In genomic region chr6:91111141-91111953, GRCm38 (mm10) we compare ENCODE assay signal across 11 mouse cellular contexts. TPM values are rescaled to one million over a fixed set of nuclear protein-coding genes. Genes with fewer than 3 reads are reported as not detected.
DNase-seq lines count a peak whose midpoint lies in the region; ATAC-seq and TF ChIP-seq lines count a peak whose summit lies in the region.
"Had no signal": no experiment of that assay in that cellular context is flagged by ENCODE, and none has a peak within 500 bp of the region (broad histone marks: within the 10 kb centered on the region; RNA-seq: fewer than 3 reads in every experiment).

No protein-coding gene starts in this region.

- H3K27ac ChIP-seq in thymus, adult 2 months (ENCODE audit: control insufficient read depth, insufficient read depth, low read length), result peak overlapping the region; percentile 96
- H3K27ac ChIP-seq in bone marrow, adult 2 months (ENCODE audit: control insufficient read depth, insufficient read depth, low read depth, low read length, poor library complexity), result peak overlapping the region; percentile 87
- H3K27ac ChIP-seq: forebrain, embryonic 13.5 days had no signal

- H3K36me3 ChIP-seq in thymus, adult 2 months (ENCODE audit: control insufficient read depth, insufficient read depth, low read length), result no peaks in the 10 kb centered on the region

- TF ChIP-seq CTCF in thymus, adult 2 months (IDR thresholded peaks at IDR 0.05; ENCODE audit: borderline replicate concordance, control insufficient read depth, extremely low read depth, insufficient read depth, low read length, poor library complexity), result no peak
- no peak for TF ChIP-seq CTCF in bone marrow, adult 2 months (IDR thresholded peaks at IDR 0.05; ENCODE audit: control insufficient read depth, insufficient read depth, low read length)

- 19% methylated on average over 10 of the region's 10 CpGs for WGBS in thymus, adult 2 months
- WGBS in bone marrow, adult 2 months, result 26% methylated on average over 10 of the region's 10 CpGs

- H3K4me1 ChIP-seq in thymus, adult 2 months (replicated peaks; ENCODE audit: control insufficient read depth, insufficient read depth, low read length), result peaks cover 42% of the 10 kb centered on the region
- peaks cover 16% of the 10 kb centered on the region; the same call in 1 of the 2 replicates for H3K4me1 ChIP-seq in bone marrow, adult 2 months (ENCODE audit: control insufficient read depth, insufficient read depth, low read length)

- ATAC-seq in megakaryocyte, adult 5-6 weeks (ENCODE audit: poor library complexity, severe bottlenecking), result peak; percentile 59
- ATAC-seq: forebrain, embryonic 13.5 days had no signal

- TF ChIP-seq POLR2A in thymus, adult 2 months (IDR thresholded peaks at IDR 0.05; ENCODE audit: control insufficient read depth, extremely low read depth, insufficient read depth, low read length, poor library complexity), result no peak
- no peak for TF ChIP-seq POLR2A in bone marrow, adult 2 months (IDR thresholded peaks at IDR 0.05; ENCODE audit: borderline replicate concordance, control insufficient read depth, low read depth, low read length)

- H3K4me3 ChIP-seq in thymus, adult 2 months (ENCODE audit: control insufficient read depth, insufficient read depth, low read length), result peak overlapping the region; percentile 10
- peak overlapping the region; percentile 42 for H3K4me3 ChIP-seq in bone marrow, adult 2 months (replicated peaks; ENCODE audit: control insufficient read depth, low read depth, low read length)
- H3K4me3 ChIP-seq: forebrain, embryonic 13.5 days had no signal

- no peaks in the 10 kb centered on the region for H3K27me3 ChIP-seq in thymus, adult 2 months (ENCODE audit: control insufficient read depth, insufficient read depth, low read length)
- H3K27me3 ChIP-seq: forebrain, embryonic 13.5 days had no signal

- peak; percentile 40 for DNase-seq in thymus, adult 2 months
- DNase-seq in thymus, postnatal 0 days (ENCODE audit: low spot score), result no peak
- DNase-seq in cerebellum, adult 9-10 months, result no peak
- no peak for DNase-seq in lung, postnatal 25 days (ENCODE audit: low spot score)
- DNase-seq in right cerebral cortex, postnatal 14 days, result no peak
- DNase-seq: adrenal gland, adult 2 months; gastrocnemius, postnatal 36 days; kidney, adult 9 months had no signal

RNA-seq across cellular contexts. Expression of gene Nup210, which starts 5.3 kb away (rescaled TPM):
- polyA plus RNA-seq in thymus, adult 2 months (2012; rRNA removed), result 219 and 378 TPM in 2 replicates
- 36.0 and 37.9 TPM in 2 replicates for polyA plus RNA-seq in thymus, postnatal 0 days (2015; fragmentation: Nextera tagmentation; extraction: Ambion mirVana)
- 58.4 and 111 TPM in 2 replicates for polyA plus RNA-seq in bone marrow, adult 2 months (2011; ENCODE audit: insufficient read depth, insufficient read length, low replicate concordance, missing spikeins)
- 123 and 145 TPM in 2 replicates for total RNA-seq in megakaryocyte, adult 5-6 weeks (2015)
- total RNA-seq in megakaryocyte, adult 5-6 weeks (2017), result 124 and 148 TPM in 2 replicates

RNA-seq across cellular contexts. Expression of gene Hdac11, which starts 45.1 kb away (rescaled TPM):
- 10.8 and 16.6 TPM in 2 replicates for polyA plus RNA-seq in thymus, adult 2 months (2012; rRNA removed)
- 6.2 and 7.0 TPM in 2 replicates for polyA plus RNA-seq in thymus, postnatal 0 days (2015; fragmentation: Nextera tagmentation; extraction: Ambion mirVana)
- polyA plus RNA-seq in bone marrow, adult 2 months (2011; ENCODE audit: insufficient read depth, insufficient read length, low replicate concordance, missing spikeins), result 5.9 and 7.6 TPM in 2 replicates
- total RNA-seq in megakaryocyte, adult 5-6 weeks (2015), result 0.27 and 0.80 TPM in 2 replicates
- total RNA-seq in megakaryocyte, adult 5-6 weeks (2017), result 0.16 and 0.37 TPM in 2 replicates
